Mouse (Mus musculus) embryonic facial prominence, embryonic 15.5 days (tissue): ENCODE measurements around the gene Clba1. TPM values are rescaled to one million over a fixed set of nuclear protein-coding genes. Genes with fewer than 3 reads are reported as not detected.

Experiments
- ATAC-seq: fragments of 200-750 bp; cut with Nextera tagmentation; 2 replicates; pipeline ENCODE4 v1.8.0; 2017; ENCODE audit warnings: low read depth, moderate TSS enrichment; ENCODE audit not compliant: insufficient number of reproducible peaks, low FRiP score, low TSS enrichment
- H3K27ac ChIP-seq: fragments of 300-500 bp; sonication (generic); replicated peaks from 2 replicates; pipeline ENCODE4 v1.5.1; 2015; ENCODE audit warnings: mild to moderate bottlenecking, inconsistent platforms
- H3K27me3 ChIP-seq: fragments of 300-500 bp; sonication (generic); 2 replicates; pipeline ENCODE4 v1.6.1; 2015; ENCODE audit warnings: inconsistent platforms
- H3K36me3 ChIP-seq: fragments of 300-500 bp; sonication (generic); 2 replicates; pipeline ENCODE4 v1.6.1; 2015; ENCODE audit warnings: mild to moderate bottlenecking, inconsistent platforms
- H3K4me1 ChIP-seq: fragments of 300-500 bp; sonication (generic); 2 replicates; pipeline ENCODE4 v1.6.1; 2015; ENCODE audit warnings: inconsistent platforms
- H3K4me2 ChIP-seq: fragments of 300-500 bp; sonication (generic); replicated peaks from 2 replicates; pipeline ENCODE4 v1.6.1; 2015; ENCODE audit warnings: mild to moderate bottlenecking, inconsistent platforms
- H3K4me3 ChIP-seq: fragments of 300-500 bp; sonication (generic); replicated peaks from 2 replicates; pipeline ENCODE4 v1.5.1; 2015; ENCODE audit warnings: mild to moderate bottlenecking, inconsistent platforms
- H3K9ac ChIP-seq: fragments of 300-500 bp; sonication (generic); 2 replicates; pipeline ENCODE4 v1.6.1; 2015; ENCODE audit warnings: inconsistent platforms
- H3K9me3 ChIP-seq: fragments of 300-500 bp; sonication (generic); replicated peaks from 2 replicates; pipeline ENCODE4 v1.6.1; 2016; ENCODE audit warnings: inconsistent platforms
- WGBS: fragments of 180-500 bp; shearing (Covaris S2); methylation state at CpG from one replicate; pipeline ENCODE4 v1.1.7; 2015; 5-methylcytosine and 5-hydroxymethylcytosine counted together
- polyA plus RNA-seq: library from polyadenylated mRNA; unstranded; fragments of >200 nt; fragmentation: Nextera tagmentation; extraction: Ambion mirVana; gene quantifications from 2 replicates; pipeline ENCODE4 v1.2.1, GENCODE M21; 2015

Clba1 gene
- polyA plus RNA-seq, 1 experiment from 2014 or later = 16.5 TPM

DNA sequence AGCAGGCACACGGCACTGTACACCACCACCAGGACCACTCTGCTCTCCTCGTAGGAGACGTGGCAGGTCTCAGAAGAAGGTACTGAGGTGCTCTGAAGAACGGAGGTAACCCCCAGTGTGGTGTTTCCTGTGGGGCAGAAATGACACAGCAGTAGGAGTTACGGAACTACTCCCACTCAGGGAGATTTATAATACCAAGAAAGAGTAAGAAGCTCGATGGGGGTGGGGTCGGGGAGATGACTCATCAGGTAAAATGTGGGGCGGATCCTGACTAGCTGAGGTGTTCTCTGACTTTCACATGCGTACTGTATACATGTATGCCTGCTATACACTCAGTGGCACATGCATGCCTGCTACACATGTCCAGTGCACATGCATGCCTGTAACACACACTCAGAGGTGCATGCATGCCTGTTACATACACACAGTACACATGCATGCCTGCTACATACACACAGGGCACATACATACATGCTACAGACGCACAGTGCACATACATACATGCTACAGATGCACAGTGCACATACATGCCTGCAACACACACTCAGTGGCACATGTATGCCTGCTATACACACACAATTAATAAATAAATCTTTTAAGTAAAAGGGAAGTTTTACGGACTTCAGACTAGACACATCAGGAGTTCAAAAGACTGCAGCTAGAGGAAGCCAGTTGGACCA lies 44.5 kb downstream of the Clba1 start:
- Histone ChIP-seq H3K9me3 (no peaks in the 10 kb centered on the region), H3K4me1 (no peaks in the 10 kb centered on the region), H3K4me3 (no peak overlapping the region), H3K27me3 (no peaks in the 10 kb centered on the region), H3K36me3 (no peaks in the 10 kb centered on the region), H3K27ac (no peak overlapping the region), H3K4me2 (no peak overlapping the region), H3K9ac (no peak overlapping the region)
- ATAC-seq = 0 out of 2 replicates have a peak, but pooled peaks have one; percentile 52
- whole genome bisulfite sequencing = 73% methylated on average over 11 of the region's 11 CpGs

DNA sequence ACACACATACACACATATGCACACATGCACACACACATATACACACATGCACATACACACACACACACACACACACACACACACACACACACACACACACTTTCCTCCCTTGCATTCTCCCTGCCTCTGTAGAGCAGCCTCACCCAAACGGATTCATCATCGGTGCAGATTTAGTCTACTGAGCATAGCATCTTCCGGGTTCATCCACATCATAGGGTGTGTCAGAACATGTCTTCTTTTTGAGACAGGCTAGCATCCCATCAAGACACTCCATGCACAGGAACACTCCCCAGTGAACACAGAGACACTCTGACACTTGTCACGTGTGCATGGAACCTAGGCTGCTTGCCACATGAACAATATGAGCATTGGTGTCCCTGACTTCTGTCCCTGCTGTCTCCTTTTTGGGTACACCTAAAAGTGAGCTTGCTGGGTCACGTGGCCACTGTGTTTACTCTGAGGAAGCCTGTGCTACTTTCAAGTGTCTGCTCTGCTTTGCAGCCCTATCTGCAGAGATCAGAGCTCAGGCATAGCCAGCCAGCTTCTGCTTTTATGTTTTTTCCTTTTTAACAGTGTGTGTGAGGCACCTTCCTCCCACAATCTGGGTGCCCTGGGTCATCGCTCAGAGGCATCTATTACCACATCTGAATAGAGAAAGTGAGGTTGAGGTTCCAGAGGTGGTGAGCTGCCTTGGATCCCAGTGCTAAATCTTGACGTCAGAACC lies 46.0 kb downstream of the Clba1 start:
- Histone ChIP-seq H3K4me3 (no peak overlapping the region), H3K36me3 (no peaks in the 10 kb centered on the region), H3K9ac (no peak overlapping the region), H3K27ac (no peak overlapping the region), H3K4me1 (no peaks in the 10 kb centered on the region), H3K9me3 (no peaks in the 10 kb centered on the region), H3K27me3 (no peaks in the 10 kb centered on the region), H3K4me2 (no peak overlapping the region)
- no peak for ATAC-seq
- WGBS = 62% methylated on average over 7 of the region's 7 CpGs

DNA sequence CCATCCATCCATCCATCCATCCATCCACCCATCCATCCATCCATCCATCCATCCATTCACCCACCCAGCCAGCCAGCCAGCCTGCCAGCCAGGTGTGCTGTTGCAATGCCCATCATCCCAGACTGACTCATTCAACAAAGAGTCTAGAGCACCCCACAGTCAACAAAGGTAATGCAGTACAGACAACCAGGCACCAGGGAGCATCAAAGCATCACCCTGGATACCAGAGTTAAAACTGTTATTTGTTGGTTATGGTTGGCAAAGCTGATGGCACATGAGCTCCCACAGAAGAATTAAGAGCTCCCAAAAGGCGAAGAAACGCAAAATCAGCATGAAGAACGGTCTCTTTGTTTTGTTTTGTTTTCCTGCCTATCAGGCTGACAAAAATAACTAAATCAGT lies 47.6 kb downstream of the Clba1 start:
- Histone ChIP-seq H3K9ac (no peak overlapping the region), H3K9me3 (no peaks in the 10 kb centered on the region), H3K27me3 (no peaks in the 10 kb centered on the region), H3K4me1 (0 out of 2 replicates have a peak, but pooled peaks cover 4% of the 10 kb centered on the region), H3K27ac (no peak overlapping the region), H3K4me3 (no peak overlapping the region), H3K36me3 (no peaks in the 10 kb centered on the region), H3K4me2 (no peak overlapping the region)
- no peak for ATAC-seq
- 84% methylated on average over 3 of the region's 3 CpGs for WGBS

DNA sequence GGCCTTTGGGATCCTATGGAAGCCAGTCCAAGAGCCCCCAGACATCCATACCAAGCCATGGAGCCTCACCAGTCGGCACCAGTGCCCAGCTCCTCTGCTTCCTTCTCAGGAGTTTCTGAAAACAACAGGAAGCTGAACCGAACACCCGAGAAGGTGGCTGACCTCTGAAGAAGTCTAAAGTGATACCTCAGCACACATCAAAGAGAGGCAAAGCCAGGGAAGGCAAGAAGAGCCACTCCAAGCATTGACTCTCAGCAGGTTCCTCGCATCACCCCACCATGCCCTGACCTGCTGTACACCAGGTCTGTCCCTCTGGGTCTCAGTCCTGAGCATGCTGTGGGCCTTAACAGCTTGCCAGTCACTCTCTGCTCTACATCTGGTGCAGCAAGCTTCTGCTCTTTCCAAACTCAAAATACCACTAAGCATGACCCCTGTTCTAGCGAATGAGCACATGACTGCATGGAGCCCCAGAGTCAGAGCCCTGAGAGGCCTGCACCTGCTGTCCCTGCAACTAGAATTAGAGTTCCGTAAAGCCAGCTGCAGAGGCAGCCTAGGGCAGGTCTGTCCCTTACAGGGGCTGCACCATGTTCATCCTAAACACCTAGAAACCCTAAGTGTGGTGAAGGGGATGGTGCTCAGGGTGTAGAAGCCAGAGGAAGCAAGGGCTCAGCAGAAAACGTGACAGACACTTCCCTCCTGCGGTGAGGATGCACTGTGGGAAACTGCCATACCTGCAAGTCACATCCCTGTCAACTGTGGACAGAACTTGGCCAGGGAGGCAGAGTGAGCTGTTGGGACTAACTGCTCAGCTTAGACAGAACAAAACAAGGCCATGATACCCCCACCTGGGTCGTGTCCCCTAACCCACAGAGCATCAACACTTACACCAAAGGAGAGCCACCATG lies 48.5 kb downstream of the Clba1 start:
- Histone ChIP-seq H3K27me3 (no peaks in the 10 kb centered on the region), H3K4me2 (no peak overlapping the region), H3K36me3 (no peaks in the 10 kb centered on the region), H3K27ac (no peak overlapping the region), H3K9ac (no peak overlapping the region), H3K9me3 (no peaks in the 10 kb centered on the region), H3K4me1 (0 out of 2 replicates have a peak, but pooled peaks cover 4% of the 10 kb centered on the region), H3K4me3 (no peak overlapping the region)
- no peak for ATAC-seq
- WGBS = 61% methylated on average over 9 of the region's 9 CpGs

DNA sequence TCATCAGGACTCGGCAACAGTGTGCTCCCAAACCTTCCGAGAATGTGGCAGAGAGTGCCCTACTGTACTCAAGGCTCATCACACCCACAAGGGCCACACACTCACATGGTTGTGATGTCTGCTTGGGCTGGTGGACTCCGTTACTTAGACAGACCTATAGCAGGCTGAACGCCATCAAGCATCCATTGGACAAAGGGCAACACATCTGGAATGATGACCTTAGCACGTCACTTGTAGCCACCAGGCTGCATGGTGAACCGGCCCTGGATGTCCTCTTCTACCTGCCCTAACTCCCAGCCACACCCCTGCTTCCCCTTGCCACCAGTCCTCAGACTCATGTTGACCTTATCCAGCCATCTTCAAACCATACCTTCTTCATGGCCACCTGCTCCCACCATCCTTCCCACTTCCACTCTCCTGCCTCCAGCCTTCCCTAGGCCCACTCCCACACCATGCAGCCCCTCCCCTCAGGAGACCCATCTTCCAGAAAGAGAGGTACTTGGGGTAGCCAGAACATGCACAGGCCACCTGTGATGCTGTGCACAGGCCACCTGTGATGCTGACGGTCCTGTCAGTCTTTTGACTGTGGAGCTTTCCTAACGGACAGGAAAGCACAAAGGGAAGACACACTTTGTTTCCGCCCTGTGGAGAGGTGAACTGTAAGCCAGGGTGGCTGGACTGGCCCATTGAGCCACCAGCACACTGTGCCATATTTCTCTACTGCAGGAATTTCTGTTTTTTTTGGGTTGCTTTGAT lies 50.0 kb downstream of the Clba1 start:
- Histone ChIP-seq H3K9ac (no peak overlapping the region), H3K4me1 (0 out of 2 replicates have a peak, but pooled peaks cover 4% of the 10 kb centered on the region), H3K27ac (no peak overlapping the region), H3K36me3 (no peaks in the 10 kb centered on the region), H3K4me2 (no peak overlapping the region), H3K9me3 (no peaks in the 10 kb centered on the region), H3K27me3 (no peaks in the 10 kb centered on the region), H3K4me3 (no peak overlapping the region)
- WGBS = 87% methylated on average over 9 of the region's 9 CpGs
- ATAC-seq = no peak

DNA sequence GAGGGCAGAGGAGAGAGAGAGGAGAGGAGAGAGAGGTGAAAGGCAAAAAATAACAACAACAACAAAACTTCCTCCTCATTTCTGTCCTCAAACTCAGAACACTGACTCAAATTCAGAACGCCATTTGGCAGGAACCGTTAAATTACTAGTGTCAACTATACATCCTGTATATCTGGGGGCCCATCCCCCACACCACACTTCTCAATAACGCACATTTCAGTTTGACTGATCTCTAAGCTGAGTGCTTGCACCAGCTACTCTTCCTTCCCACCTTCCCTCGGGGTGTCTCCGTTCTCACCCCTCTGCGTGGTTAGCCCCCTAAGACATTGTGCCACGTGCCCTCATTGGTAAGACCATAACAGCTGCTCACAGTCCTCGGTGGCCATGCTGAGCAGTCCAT lies 51.2 kb downstream of the Clba1 start:
- Histone ChIP-seq H3K9me3 (no peaks in the 10 kb centered on the region), H3K4me2 (no peak overlapping the region), H3K36me3 (no peaks in the 10 kb centered on the region), H3K27me3 (no peaks in the 10 kb centered on the region), H3K4me3 (no peak overlapping the region), H3K27ac (no peak overlapping the region), H3K4me1 (0 out of 2 replicates have a peak, but pooled peaks cover 4% of the 10 kb centered on the region), H3K9ac (no peak overlapping the region)
- 57% methylated on average over 8 of the region's 8 CpGs for WGBS
- ATAC-seq = no peak

DNA sequence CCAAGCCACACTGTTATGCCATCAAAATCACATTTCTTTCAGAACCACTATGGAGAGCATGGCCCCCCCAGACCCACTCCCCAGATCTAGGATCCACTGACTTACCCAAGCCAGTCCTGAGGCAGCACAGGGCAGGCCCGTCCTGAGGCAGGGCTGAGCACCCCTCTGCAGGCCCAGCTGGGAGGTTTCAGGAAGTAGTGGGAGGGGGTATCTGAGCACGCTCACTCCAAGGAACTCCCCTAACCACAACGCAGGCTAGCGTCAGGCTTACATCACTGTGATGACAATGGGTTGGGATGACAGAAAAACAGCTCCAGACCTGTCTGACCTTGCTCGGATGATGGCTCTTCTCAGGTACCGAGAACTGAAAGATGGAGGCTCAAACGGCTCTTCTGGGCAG lies 52.0 kb downstream of the Clba1 start:
- Histone ChIP-seq H3K4me2 (no peak overlapping the region), H3K4me3 (no peak overlapping the region), H3K4me1 (0 out of 2 replicates have a peak, but pooled peaks cover 4% of the 10 kb centered on the region), H3K27me3 (no peaks in the 10 kb centered on the region), H3K9me3 (no peaks in the 10 kb centered on the region), H3K9ac (no peak overlapping the region), H3K27ac (no peak overlapping the region), H3K36me3 (no peaks in the 10 kb centered on the region)
- ATAC-seq = no peak
- WGBS = 43% methylated on average over 7 of the region's 7 CpGs

DNA sequence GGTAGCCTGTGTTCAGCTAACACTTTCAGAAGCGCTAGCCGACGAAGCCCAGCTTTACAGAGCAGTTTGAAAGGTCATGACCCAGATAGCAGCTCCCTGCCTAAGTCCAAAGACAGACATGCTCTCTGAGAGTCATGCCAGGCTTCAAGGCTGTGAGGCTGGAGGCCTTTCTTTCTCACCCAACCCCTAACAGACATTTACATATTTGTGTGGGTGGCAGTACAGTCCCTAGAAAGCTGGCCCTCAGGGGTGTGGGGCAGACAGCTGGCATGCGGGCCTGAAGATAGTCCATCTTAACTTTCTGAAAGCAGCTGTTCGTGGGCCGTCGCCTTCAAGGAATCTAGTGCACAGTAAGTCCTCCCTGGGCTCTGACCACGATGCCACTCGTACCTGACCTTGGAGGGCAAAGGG lies 53.2 kb downstream of the Clba1 start:
- WGBS = 60% methylated on average over 9 of the region's 9 CpGs
- Histone ChIP-seq H3K9ac (no peak overlapping the region), H3K36me3 (no peaks in the 10 kb centered on the region), H3K4me1 (peaks cover 10% of the 10 kb centered on the region; the same call in 1 of the 2 replicates), H3K27me3 (no peaks in the 10 kb centered on the region), H3K27ac (no peak overlapping the region), H3K4me3 (no peak overlapping the region), H3K9me3 (no peaks in the 10 kb centered on the region), H3K4me2 (no peak overlapping the region)
- no peak for ATAC-seq

DNA sequence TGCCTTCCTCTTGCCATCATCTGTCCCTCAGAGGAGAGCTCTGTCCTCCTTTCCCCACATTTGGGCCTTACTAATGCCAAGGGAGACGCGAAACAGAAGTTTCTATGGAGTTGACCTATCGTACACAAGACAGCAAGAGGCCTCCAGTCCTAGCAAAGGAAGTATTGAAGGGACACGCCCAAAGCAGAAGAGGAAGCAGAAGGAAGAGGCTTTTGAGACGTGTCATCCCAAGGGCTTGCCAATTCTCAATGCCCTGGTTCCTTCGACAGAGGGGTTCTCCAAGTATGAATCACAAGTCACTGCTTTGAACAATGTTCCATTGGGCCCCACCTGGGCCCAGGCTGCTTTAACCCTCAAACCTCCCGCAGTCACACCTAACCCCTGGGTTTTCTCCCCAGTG lies 56.1 kb downstream of the Clba1 start:
- 77% methylated on average over 7 of the region's 7 CpGs for WGBS
- Histone ChIP-seq H3K4me3 (no peak overlapping the region), H3K27me3 (no peaks in the 10 kb centered on the region), H3K9me3 (no peaks in the 10 kb centered on the region), H3K27ac (no peak overlapping the region), H3K4me1 (peaks cover 13% of the 10 kb centered on the region), H3K9ac (no peak overlapping the region), H3K36me3 (no peaks in the 10 kb centered on the region), H3K4me2 (no peak overlapping the region)
- no peak for ATAC-seq
